Mouse (Mus musculus) limb, embryonic 15.5 days (tissue): ENCODE measurements around the gene Arhgap5. TPM values are rescaled to one million over a fixed set of nuclear protein-coding genes. Genes with fewer than 3 reads are reported as not detected.

Source experiments
- ATAC-seq: fragments of 200-750 bp; cut with Nextera tagmentation; 2 replicates; pipeline ENCODE4 v1.8.0; 2017; ENCODE audit warnings: low read depth, moderate TSS enrichment; ENCODE audit not compliant: insufficient number of reproducible peaks, low FRiP score, low TSS enrichment
- H3K27ac ChIP-seq: fragments of 300-500 bp; sonication (generic); 2 replicates; pipeline ENCODE4 v1.5.1; 2015; ENCODE audit warnings: moderate library complexity, mild to moderate bottlenecking, inconsistent platforms
- H3K27me3 ChIP-seq: fragments of 300-500 bp; sonication (generic); 2 replicates; pipeline ENCODE4 v1.6.1; 2015; ENCODE audit warnings: inconsistent platforms
- H3K36me3 ChIP-seq: fragments of 300-500 bp; sonication (generic); 2 replicates; pipeline ENCODE4 v1.6.1; 2015; ENCODE audit warnings: inconsistent platforms
- H3K4me1 ChIP-seq: fragments of 300-500 bp; sonication (generic); 2 replicates; pipeline ENCODE4 v1.6.1; 2015; ENCODE audit warnings: inconsistent platforms
- H3K4me2 ChIP-seq: fragments of 300-500 bp; sonication (generic); 2 replicates; pipeline ENCODE4 v1.6.1; 2015; ENCODE audit warnings: mild to moderate bottlenecking, inconsistent platforms
- H3K4me3 ChIP-seq: fragments of 300-500 bp; sonication (generic); 2 replicates; pipeline ENCODE4 v1.5.1; 2015; ENCODE audit warnings: mild to moderate bottlenecking, inconsistent platforms
- H3K9ac ChIP-seq: fragments of 300-500 bp; sonication (generic); 2 replicates; pipeline ENCODE4 v1.6.1; 2015; ENCODE audit warnings: inconsistent platforms
- H3K9me3 ChIP-seq: fragments of 300-500 bp; sonication (generic); 2 replicates; pipeline ENCODE4 v1.6.1; 2016; ENCODE audit warnings: inconsistent platforms
- WGBS: fragments of 180-500 bp; shearing (Covaris S2); methylation state at CpG from one replicate; pipeline ENCODE4 v1.1.7; 2015; 5-methylcytosine and 5-hydroxymethylcytosine counted together
- polyA plus RNA-seq: library from polyadenylated mRNA; unstranded; fragments of >200 nt; fragmentation: Nextera tagmentation; extraction: Ambion mirVana; gene quantifications from 2 replicates; pipeline ENCODE4 v1.2.1, GENCODE M21; 2015

Gene Arhgap5
- 41.3 and 42.5 TPM in 2 replicates for polyA plus RNA-seq

DNA sequence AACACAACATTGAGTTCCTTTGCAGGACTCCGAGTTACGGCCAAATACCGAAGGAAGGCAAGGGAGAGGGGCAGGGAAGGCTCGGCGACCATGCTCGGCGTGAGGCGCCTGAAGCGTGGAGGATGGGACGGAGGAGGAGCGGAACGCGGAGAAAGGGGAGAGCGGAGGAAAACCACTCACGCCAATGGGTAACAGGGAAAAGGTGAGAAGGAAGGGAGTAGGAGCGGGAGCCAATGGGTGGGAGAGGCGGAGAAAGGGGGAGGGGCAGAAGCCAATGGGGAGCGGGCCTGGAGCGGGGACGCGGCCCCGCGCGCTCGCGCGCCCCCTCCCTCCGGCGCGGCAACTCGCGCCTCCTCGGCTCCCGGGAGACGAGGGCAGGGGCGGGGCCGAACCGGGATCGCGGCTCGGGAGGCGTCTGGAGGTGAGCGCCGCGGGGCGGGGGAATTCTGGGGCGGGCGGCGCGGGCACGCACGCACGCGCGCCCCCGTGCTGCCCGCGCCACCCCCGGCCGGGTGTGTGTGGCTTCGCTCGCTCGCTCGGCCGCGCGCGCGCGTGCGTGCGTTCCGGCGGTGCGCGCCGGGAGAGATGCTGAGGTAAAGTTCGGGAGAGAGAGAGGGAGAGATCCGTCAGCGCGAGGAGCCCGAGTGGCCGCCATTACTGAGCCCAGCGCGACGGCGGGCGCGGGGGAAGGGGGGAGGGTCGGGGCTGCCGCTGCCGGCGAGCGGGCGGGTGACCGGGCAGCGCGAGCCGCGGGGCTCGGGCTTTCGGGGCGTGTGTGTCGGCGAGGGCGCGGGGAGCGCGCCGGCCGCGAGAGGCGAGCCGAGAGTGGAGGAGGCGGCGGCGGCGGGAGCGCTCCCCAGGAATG lies at the start of gene Arhgap5:
Arhgap5 (plus strand) TSS at position 517 of the 865 bp plus-strand sequence.
- Histone ChIP-seq H3K4me2 (peak within 1 kb of the TSS; percentile 68), H3K9ac (peak within 1 kb of the TSS; percentile 96), H3K36me3 (no peaks in the 10 kb centered on the region), H3K9me3 (no peaks in the 10 kb centered on the region), H3K4me1 (0 out of 2 replicates have a peak, but pooled peaks cover 5% of the 10 kb centered on the region), H3K27ac (peak within 1 kb of the TSS; percentile 100), H3K27me3 (no peaks in the 10 kb centered on the region), H3K4me3 (peak within 1 kb of the TSS; percentile 95)
- ATAC-seq = peak; percentile 96
- under 1% methylated on average over 101 of the region's 119 CpGs for WGBS

DNA sequence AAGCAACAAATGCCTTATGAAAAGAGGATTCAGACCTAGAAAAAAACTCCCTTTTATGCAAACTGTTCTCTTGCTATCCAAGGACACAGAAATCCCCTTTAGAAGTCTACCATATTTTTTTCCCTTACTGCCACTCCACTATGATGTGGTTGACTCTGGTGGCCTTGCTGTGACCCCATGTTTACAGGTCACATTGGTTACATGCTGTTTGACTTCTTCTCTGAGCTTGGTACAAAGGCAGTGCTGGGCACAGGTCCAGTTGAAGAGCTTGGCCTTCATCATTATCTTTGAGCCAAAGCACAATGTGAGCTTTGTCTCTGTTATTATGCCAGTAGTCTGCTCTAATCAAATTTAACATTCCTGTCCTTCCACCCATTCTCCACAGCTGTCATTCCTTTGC lies 39.2 kb upstream of the Arhgap5 start:
- no peak for ATAC-seq
- Histone ChIP-seq H3K4me3 (no peak overlapping the region), H3K9me3 (no peaks in the 10 kb centered on the region), H3K4me2 (no peak overlapping the region), H3K4me1 (no peaks in the 10 kb centered on the region), H3K27ac (no peak overlapping the region), H3K9ac (no peak overlapping the region), H3K27me3 (no peaks in the 10 kb centered on the region), H3K36me3 (no peaks in the 10 kb centered on the region)

DNA sequence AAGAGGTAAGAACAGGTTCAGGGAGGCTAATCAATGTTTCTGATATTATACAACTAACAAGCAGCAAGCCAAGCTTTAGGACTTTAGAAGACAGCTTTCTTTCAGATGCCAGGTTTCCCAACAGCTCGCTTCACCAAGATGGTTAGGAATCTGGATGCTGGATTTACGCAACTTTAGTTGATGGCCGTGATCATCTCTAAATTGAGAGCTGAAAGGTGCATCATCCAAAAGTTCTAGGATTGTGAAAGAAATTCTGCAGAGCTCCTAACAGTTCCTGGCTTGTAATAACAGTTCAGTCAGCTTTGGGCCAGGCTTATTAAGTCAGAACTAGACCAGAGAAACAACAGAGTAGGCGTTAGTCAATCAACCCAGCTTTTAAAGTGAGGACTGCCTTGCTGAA lies 32.2 kb upstream of the Arhgap5 start:
- no peak overlapping the region for H3K4me2 ChIP-seq
- no peaks in the 10 kb centered on the region for H3K4me1 ChIP-seq
- no peaks in the 10 kb centered on the region for H3K9me3 ChIP-seq
- 80% methylated on average over 4 of the region's 4 CpGs for WGBS
- no peak for ATAC-seq
- no peak overlapping the region for H3K4me3 ChIP-seq
- H3K36me3 ChIP-seq = no peaks in the 10 kb centered on the region
- H3K27me3 ChIP-seq = no peaks in the 10 kb centered on the region
- no peak overlapping the region for H3K9ac ChIP-seq
- H3K27ac ChIP-seq = no peak overlapping the region

- H3K4me1 ChIP-seq = no peaks in the 10 kb centered on the region
- no peak overlapping the region for H3K4me3 ChIP-seq
- no peaks in the 10 kb centered on the region for H3K9me3 ChIP-seq
- H3K36me3 ChIP-seq = no peaks in the 10 kb centered on the region
- ATAC-seq = no peak
- no peaks in the 10 kb centered on the region for H3K27me3 ChIP-seq
- 70% methylated on average over 18 of the region's 18 CpGs for WGBS
- H3K9ac ChIP-seq = no peak overlapping the region
- no peak overlapping the region for H3K27ac ChIP-seq
- H3K4me2 ChIP-seq = no peak overlapping the region
These were observed 29.5 kb upstream of the Arhgap5 start for GRCm38 (mm10) chr12:52473988-52474968.

- Histone ChIP-seq H3K9ac (no peak overlapping the region), H3K4me3 (no peak overlapping the region), H3K4me2 (no peak overlapping the region), H3K27me3 (no peaks in the 10 kb centered on the region), H3K36me3 (no peaks in the 10 kb centered on the region), H3K27ac (no peak overlapping the region), H3K9me3 (no peaks in the 10 kb centered on the region), H3K4me1 (no peaks in the 10 kb centered on the region)
- 45% methylated on average over 6 of the region's 6 CpGs for WGBS
- no peak for ATAC-seq
These were observed 27.7 kb upstream of the Arhgap5 start for GRCm38 (mm10) chr12:52476036-52476435.

GRCm38 (mm10) chr12:52478611-52479010 lies 25.2 kb upstream of the Arhgap5 start:
- no peak overlapping the region for H3K9ac ChIP-seq
- ATAC-seq = no peak
- WGBS = 86% methylated on average over 8 of the region's 8 CpGs
- H3K27ac ChIP-seq = no peak overlapping the region
- H3K4me1 ChIP-seq = no peaks in the 10 kb centered on the region
- no peak overlapping the region for H3K4me2 ChIP-seq
- H3K4me3 ChIP-seq = no peak overlapping the region
- no peaks in the 10 kb centered on the region for H3K27me3 ChIP-seq
- no peaks in the 10 kb centered on the region for H3K9me3 ChIP-seq
- H3K36me3 ChIP-seq = no peaks in the 10 kb centered on the region

GRCm38 (mm10) chr12:52479323-52479722 lies 24.4 kb upstream of the Arhgap5 start:
- Histone ChIP-seq H3K27me3 (no peaks in the 10 kb centered on the region), H3K9ac (no peak overlapping the region), H3K36me3 (no peaks in the 10 kb centered on the region), H3K9me3 (no peaks in the 10 kb centered on the region), H3K27ac (no peak overlapping the region), H3K4me2 (no peak overlapping the region), H3K4me3 (no peak overlapping the region), H3K4me1 (no peaks in the 10 kb centered on the region)
- no peak for ATAC-seq
- 64% methylated on average over 6 of the region's 6 CpGs for WGBS

DNA sequence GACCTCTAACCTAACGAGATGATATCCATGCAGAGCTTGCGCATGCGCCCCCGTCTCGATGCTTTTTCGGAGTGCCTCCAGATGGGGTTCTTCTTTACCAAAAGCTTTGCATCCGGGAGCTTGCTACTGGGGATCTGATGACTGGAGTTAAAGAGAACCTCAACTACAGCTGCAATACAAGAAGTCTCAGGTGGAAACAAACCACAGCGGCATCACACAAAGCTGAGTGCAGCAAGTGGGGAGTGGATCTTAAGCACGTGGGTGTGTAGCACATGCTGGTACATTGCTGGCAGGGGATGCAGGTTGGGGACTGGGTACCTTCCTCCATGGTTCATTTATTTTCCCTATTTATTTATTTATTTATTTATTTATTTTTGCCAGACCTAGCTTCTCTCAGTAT lies 22.9 kb upstream of the Arhgap5 start:
- Histone ChIP-seq H3K9ac (no peak overlapping the region), H3K4me3 (no peak overlapping the region), H3K4me2 (no peak overlapping the region), H3K27me3 (no peaks in the 10 kb centered on the region), H3K27ac (no peak overlapping the region), H3K4me1 (no peaks in the 10 kb centered on the region), H3K36me3 (no peaks in the 10 kb centered on the region), H3K9me3 (no peaks in the 10 kb centered on the region)
- no peak for ATAC-seq
- WGBS = 79% methylated on average over 9 of the region's 9 CpGs

GRCm38 (mm10) chr12:52481969-52482550 lies 21.7 kb upstream of the Arhgap5 start:
- Histone ChIP-seq H3K9ac (no peak overlapping the region), H3K36me3 (no peaks in the 10 kb centered on the region), H3K27ac (no peak overlapping the region), H3K4me3 (no peak overlapping the region), H3K4me1 (no peaks in the 10 kb centered on the region), H3K4me2 (no peak overlapping the region), H3K27me3 (no peaks in the 10 kb centered on the region), H3K9me3 (no peaks in the 10 kb centered on the region)
- WGBS = 79% methylated on average over 5 of the region's 5 CpGs
- ATAC-seq = no peak

- no peaks in the 10 kb centered on the region for H3K36me3 ChIP-seq
- H3K9ac ChIP-seq = no peak overlapping the region
- no peaks in the 10 kb centered on the region for H3K9me3 ChIP-seq
- no peak overlapping the region for H3K27ac ChIP-seq
- 97% methylated on average over 9 of the region's 9 CpGs for WGBS
- H3K27me3 ChIP-seq = no peaks in the 10 kb centered on the region
- no peaks in the 10 kb centered on the region for H3K4me1 ChIP-seq
- no peak overlapping the region for H3K4me3 ChIP-seq
- H3K4me2 ChIP-seq = no peak overlapping the region
- no peak for ATAC-seq
These were observed 20.6 kb upstream of the Arhgap5 start for GRCm38 (mm10) chr12:52483219-52483618.

- no peaks in the 10 kb centered on the region for H3K36me3 ChIP-seq
- H3K4me3 ChIP-seq = no peak overlapping the region
- H3K9ac ChIP-seq = no peak overlapping the region
- no peaks in the 10 kb centered on the region for H3K4me1 ChIP-seq
- H3K27ac ChIP-seq = no peak overlapping the region
- no peak for ATAC-seq
- H3K4me2 ChIP-seq = no peak overlapping the region
- 43% methylated on average over 15 of the region's 15 CpGs for WGBS
- no peaks in the 10 kb centered on the region for H3K27me3 ChIP-seq
- no peaks in the 10 kb centered on the region for H3K9me3 ChIP-seq
These were observed 15.4 kb upstream of the Arhgap5 start for GRCm38 (mm10) chr12:52488266-52488975.
